Mouse (Mus musculus) left cerebral cortex, postnatal 36 days (tissue): ENCODE measurements around the gene Rpl23. TPM values are rescaled to one million over a fixed set of nuclear protein-coding genes. Genes with fewer than 3 reads are reported as not detected.

ENCODE experiments used
- DNase-seq, 2 experiments: peaks; one replicate each; pipeline ENCODE4 v3.0.0; 2021 to 2022; ENCODE audit warnings: low spot score in 2 of 2, mixed read lengths in 1 of 2
- intact Hi-C: fragments of 180-260 bp; cut with DNase I; formaldehyde crosslinking; loops from one replicate; pipeline ENCODE4 v1.15.1; 2025
- total RNA-seq, 2 experiments: library from RNA; stranded (reverse); gene quantifications; 2 replicates each; pipeline ENCODE4 v1.2.3; 2021

Gene Rpl23
- total RNA-seq, 2 experiments from 2014 or later = 330 to 339 TPM

DNA sequence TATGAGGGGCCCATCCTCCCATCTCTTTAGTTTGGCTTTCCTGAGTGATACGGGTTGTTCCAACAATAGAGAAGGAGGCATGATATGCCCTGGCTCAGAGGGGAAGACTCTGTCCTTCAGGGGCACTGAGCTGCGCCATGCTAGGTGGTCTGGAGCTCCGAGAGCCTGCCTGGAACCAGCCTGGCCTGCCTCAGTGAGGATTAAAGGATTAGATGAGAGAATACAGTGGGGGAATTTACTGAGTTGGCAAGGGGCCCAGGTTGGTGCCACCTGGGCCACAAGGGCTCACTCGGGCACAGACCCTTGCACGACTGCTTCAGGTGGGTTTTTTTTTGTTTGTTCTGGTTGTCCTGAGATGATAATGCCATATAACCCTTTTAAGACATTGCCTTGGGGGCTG, 33.9 kb upstream of the Rpl23 start:
- no peak for DNase-seq
- intact Hi-C loops = no loop called here

DNA sequence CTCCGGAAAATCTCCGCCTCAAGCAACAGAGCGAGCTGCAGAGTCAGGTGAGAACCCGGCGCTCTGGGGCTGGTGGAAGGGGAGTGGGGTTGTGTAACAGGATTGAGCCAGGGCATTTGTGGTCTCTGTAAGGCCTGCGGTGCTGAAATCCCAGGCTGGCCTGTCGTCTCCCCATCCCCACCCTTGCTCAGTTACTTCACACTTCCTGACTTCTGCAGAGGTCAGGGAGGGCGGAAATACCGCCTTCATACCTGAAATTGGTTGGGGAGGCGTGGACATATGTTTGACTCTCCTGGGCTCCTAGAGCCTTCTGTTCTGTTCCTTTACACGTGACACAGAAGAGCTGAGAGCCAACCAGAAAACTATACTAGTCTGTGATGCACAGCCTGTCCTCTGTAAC, 33.5 kb upstream of the Rpl23 start:
- intact Hi-C loops = no loop called here
- DNase-seq = no peak

DNA sequence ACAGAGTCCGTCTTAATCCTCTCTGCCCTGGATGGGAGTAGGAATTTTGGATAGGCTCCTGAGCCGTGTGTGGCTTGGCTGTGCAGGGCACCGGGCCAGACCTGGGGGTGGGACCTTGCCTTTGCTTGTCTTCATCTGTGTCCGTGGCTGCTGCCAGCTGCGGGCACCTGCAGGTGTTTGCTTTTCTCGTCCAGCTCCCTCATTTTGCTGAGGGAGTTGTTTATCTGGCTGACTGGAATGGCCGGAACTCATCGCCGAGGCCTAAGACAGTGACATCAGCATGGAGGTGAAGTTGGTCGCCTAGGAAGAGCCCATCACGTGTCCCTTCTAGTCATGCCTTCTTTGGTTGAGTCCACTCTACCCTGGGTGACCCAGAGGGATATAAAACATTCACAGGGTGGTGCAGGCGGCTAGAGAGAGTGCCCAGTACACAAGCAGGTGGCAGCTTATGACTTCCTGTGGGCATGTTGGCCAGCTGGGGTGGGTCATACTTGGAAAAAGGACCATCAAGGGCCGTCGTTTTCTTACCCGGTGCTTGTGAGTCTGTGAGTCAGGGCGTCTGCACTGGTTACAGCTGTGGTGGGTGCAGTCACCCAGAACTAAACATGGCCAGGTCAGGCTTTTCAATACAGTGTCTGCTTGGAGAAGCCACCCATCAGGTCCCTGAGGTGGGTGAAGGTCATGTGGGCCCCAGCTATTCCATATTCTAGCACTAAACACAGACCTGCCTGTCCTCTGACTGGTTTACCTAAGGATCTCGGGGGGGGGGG, 31.7 kb upstream of the Rpl23 start:
- no peak for DNase-seq
- intact Hi-C loops = no loop called here

DNA sequence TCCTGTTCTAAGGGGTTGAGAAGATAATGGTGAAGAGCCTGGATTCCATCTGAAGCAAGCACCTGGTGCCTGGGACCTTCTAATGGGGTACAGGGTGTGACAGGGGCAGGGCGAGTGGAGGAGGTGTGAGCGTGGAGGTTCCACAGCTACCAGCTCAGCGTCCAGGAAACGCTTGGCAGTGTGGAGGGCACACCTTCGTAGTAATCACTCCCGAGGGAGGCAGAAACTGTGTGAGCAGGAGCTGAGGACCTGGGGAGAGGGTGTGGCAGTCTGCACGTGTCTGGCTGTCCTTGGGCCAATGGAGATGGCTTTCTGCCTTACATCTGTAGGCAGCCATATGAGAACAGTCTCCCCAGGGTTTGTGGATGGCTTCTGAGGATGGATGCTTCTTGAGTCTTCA, 30.8 kb upstream of the Rpl23 start:
- intact Hi-C loops = no loop called here
- DNase-seq = no peak

DNA sequence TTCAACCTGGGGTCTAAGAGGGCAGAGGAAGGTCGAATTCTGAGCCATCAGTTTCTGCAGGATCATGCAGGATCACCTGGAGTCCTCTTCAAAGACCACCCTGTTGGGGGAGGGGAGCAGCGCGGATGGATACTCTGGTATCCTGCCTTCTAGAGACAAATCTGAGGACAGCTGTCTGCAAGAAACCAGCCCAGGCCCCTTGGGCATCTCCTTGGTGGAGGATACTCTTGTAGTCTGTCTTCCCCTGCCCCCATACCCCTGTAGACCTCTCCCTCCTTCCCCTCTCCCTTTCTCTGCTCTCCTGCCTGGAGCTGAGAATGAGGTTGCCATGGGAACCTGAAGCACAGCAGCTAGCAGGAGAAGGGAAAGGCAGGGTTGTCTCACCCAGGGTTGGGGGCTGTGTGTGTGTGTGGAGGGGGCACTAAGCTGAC, 30.3 kb upstream of the Rpl23 start:
- no peak for DNase-seq
- intact Hi-C loops = no loop called here

DNA sequence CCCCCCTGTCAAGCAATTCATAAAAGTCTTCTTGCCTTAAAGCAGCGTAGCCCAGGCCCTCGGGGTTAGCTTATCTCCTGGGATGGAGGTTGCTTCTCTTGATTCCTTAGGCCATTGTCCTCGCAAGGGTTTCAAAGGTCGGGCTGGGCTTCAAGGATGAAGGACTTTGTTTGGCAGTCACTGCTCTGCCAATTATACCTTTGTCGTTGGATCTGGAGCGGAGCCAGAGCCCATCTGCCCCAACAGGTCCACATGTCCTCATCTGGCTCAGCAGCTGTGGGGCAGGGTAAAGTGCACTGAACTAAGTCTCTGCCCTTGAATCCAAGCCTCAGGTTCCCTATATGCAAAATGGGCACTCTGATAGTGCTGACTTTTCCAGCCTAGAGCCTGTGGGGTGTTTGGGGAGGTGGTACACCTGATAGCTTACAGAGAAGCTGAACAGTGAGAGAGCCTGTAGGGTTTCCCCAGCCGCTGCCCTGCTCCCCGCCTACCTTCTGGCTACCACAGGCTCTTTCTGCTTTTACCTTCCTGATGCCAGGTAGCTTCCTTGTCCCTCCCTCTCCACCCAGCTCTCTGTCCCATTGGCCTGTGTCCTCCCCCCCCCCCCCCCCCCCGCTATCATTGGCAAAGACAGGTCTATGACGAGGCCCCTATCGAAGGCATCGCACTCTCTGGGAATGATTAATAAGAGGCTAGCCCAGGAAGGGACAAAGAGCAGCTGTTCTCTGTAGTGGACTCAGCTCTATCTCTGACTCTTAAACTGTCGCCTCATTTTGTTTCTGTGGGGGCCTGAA, 29.5 kb upstream of the Rpl23 start:
- intact Hi-C loops = no loop called here
- DNase-seq = no peak

DNA sequence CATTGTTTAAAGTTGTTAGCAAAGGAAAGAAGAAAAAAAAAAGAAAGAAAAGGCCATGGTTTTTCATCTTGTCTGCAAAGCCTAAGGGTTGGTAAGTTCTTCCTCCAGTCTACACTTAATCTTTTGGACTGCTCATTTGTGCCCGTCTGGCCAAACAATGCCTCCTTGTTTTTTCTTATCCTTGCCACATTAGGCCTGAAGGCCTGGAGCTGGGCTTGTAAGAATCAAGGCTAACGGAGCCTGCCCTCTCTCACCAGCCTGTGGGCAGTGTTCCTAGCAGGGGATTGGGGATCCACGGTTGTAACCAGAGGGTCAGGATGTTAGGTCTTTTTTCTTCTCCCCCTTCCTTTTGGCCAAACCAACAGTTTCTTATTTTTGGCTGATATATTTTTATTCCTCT, 28.7 kb upstream of the Rpl23 start:
- no peak for DNase-seq
- intact Hi-C loops = no loop called here

DNA sequence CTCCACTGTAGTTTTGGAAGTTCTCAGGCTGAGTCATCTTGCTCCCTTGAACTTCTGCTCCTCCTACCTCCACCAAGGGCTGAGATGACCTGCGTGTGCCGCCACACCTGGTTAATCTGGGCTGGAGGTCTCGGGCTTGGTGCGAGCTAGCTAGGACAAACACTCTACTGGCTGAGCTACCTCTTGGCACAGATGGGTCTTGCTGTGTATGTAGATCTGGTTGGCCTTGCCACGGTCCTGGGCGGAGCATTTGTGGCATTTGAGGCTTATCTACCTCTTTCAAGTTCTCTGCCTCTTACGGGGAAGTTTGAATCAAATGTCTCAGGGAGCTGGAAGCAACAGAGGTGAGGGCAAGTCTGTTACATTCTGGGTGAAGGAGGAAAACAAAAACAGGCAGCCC, 28.1 kb upstream of the Rpl23 start:
- intact Hi-C loops = no loop called here
- DNase-seq = no peak

DNA sequence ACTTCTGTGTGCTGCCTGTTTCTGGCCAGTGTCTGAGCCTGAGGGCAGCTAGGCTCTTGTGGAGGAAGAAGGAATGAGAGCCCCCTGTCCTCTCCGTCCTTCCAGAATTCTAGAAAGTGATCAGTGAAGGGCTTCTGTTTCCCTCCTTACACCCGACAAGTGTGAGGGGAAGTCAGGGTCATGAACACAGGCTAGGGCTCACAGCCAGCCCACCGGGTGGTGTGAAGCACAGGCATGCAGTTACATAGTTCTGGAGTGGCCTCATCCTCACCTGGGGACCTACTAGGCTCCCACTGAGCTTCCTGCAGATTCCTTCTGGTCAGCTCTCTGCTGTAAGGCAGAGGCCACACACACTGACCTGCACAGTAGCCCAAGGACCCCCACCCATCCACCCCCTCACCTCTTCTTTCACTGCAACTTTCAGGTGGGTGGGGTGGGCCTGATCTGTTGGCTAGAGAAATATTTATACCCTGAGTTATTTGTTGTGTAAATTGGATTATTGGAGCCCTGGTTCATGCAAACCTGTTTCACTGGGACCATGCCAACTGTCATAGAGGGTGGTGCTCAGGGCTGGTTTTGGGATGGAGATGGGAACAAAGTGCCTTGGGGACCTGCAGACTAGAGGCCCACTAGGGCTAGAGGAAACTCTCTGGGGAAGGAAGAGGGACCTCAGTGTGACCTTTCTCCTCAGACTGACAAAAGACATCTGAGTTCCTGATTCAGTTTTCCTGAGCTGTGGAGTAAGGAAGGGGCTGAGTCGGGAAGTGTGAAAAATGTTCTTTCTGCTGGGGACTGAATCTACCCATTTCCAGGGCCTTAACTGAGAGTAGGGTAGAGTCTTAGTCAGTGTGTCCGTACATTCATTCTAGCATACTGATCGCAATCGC, 27.2 kb upstream of the Rpl23 start:
- no peak for DNase-seq
- intact Hi-C loops = no loop called here

DNA sequence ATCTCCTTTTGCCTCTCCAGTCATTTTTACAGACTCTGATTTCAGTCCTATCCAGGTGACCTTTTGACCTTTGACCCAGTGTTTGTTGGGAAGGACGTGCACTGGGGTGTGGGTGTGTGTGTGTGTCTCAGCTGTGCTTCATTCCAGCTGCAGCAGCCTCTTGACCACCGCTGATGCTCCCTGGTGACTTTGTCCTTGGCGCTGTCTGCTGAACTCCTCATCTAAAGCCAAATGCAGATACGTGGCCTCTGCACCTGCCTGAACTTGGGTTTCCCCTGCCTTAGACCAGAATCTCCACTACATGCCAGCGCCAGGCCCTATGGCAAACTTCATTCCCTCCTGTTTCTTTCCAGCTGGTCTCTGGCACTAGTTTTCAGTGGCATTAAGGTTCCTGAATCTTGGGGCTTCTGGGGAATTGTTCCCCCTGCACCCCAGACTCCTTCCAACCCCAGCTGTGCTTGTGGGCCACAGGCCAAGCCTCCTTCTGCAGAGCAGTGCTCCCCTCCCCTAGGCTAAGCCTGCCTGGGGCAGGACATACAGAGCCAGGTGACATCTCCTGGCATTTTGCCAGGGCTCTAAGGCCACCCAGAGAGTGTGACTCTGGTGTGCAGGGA, 26.5 kb upstream of the Rpl23 start:
- DNase-seq = no peak
- intact Hi-C loops = no loop called here

DNA sequence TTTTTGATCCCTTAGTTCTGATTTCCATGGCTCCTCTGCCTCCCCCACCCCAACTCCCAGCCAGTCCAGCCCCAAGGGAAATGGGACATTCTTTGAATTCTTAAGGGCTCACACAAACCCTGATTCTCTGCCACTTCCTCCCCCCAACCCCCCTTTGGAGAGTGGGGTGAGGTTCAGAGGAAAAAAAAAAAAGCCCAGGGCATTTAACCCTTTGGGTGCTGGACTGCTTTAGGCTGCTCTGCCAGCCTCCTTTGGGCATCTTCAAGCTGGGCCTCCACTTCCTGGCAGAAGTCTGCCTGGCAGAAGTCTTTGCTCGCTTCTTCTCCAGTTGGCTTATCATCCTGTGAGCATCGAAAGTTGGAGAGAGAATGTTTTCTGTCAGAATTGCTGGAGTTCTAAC, 25.9 kb upstream of the Rpl23 start:
- intact Hi-C loops = no loop called here
- DNase-seq = no peak

DNA sequence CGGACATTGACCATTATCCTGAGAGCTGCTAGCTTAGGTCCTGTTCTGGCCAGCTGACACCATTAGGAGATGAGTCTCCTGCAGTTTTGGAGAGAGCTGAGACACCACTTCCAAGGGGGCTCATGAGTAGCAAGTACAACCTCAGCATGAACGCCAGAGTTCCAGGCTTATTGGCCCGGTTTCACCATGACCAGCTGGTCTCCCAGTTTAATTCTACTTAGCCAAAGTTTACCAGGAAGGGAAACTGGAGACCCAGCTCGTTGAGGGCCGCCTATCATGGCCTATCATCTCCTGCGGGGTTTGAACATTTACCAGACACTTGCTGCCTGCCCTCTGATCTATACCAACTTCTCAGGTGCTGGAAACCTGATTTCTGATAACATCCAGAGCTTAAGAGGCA, 25.4 kb upstream of the Rpl23 start:
- intact Hi-C loops = no loop called here

DNA sequence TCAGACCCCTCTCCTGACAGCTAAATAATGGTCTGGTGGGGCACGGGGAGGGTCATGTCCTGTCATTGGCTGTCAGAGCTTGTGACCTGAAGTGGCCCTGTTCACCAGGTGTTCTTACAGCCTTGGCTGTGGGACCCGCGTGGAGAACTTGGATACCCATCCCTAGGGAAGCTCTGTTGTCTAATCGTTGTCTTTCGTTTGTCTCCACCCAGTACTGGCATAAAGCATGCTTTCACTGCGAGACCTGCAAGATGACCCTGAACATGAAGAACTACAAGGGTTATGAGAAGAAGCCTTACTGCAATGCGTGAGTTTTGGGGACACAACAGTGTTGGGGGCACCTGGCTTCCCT, 24.4 kb upstream of the Rpl23 start:
- intact Hi-C loops = no loop called here
- no peak for DNase-seq

More for the DNA sequence above, 25.4 kb upstream of the Rpl23 start:
- no peak for DNase-seq

DNA sequence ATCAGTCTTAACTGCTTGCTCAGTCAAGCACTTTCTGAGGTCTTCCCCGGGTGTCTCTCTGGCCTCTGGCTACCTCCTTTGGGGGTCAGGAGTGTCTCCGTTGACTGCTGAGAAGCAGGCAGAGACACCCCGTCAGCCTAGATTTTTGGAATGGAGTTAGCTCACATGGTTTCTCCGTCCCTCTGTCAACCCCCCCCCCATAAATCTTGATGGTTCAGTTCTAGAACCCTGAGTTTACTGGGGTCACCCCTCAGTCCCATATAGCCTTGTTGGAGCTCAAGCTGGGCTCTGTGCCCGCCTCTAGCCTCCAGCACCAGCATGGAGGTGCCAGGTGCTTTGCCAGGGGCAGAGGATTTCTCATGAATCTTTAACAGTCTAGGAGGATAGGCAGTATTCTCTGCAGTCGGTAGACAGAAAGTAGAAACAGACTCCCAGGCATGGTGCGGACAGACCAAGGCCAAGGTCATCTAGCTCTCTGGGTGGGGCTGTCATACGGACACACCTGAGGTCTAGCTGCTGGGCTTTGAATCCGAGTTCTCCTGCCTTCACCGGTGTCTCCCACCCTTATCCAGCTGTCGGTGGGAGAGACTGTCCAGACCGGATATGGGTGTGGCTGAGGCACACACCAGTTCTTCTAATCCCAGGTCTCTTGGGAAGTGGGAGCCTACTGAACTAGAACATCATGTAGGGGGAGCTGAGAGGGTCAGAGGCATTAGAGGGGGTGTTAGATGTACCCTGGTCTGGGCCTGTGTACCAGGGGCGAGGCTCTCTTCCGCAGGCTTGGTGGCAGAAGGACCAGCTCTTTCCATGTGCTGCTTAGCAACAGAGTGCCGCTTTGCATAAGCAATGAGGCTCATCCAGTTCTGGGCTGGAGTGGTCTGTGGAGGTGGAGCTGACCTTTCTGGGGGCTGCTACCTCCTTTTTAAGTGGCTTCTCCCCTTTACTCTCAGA, 23.7 kb upstream of the Rpl23 start:
- intact Hi-C loops = no loop called here
- DNase-seq = no peak

DNA sequence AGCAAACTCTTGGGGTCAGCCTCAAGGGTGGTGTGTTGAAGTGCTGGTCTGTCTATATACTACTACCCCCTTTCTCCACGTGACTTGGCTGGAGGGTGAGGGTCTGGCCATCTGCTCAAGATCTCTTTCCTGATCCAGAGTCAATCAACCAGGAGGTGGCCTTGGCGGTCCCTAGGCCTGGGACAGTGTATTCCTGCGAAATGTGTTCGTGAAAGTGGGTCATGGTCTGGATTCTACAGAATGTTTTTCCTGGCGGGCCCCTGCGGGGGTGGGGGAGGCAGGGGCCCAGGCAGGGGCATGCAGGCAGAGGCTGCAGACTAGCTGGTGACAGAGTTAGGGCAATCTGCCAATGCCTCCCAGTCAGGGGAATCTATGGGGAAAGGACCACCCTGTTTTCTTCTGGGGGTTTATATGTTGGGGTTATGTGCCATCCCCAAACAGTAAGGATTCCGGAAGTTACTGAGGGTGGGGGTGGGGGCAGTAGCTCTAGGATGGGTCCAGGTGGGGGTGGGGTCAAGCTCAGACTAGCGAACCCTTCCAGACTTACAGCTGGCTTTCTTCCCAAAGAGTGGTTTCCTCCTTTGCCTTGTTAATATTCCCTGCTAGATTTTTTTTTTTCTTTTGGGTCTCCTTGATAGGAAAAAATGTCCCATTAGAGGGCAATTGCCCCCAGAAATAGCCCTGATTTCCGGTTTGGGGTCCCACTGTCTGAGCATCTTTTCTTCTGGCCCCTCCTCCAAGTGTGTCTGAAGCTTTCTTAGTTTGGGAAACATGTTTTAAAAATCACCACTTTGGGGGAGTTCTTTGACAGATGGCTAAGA, 22.8 kb upstream of the Rpl23 start:
- intact Hi-C loops = no loop called here
- DNase-seq = no peak

DNA sequence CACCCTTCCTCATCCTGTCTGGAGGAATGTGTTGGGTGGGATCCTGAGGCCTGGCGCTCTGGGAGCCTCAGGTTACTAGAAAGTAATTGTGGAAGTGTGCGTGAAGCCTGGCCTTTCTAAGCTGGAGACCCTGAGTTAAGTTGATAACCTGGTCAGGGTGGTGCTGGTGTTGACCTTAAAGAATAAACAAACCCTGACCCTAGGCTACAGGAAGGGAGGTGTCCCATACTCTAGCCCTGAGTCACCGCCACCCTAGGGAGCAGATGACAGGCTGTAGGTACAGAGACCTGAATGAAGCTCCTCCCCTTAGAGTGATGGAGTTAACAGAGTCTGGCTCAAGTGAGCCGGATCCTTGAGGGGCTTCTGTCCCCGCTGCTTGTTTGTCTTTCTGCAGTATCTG, 21.6 kb upstream of the Rpl23 start:
- intact Hi-C loops = no loop called here
- DNase-seq = no peak

DNA sequence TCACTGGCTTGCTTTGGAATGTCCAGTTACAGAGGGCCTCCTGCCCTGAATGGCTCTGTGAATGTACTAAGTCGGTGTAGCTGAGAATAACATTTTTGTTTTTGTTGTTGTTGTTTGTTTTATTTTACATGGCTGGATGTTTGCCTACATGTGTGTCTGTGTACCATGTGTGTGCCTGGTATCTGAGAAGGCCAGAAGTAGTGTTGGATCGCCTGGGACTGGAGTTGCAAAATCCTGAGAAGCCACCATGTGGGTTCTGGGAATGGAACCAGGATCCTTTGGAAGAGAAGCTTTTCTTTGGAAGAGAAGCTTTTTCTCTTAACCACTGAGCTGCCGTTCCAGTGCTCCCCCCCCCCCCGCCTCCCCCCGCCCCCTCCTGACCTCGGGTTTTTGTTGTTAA, 20.3 kb upstream of the Rpl23 start:
- intact Hi-C loops = no loop called here
- no peak for DNase-seq

DNA sequence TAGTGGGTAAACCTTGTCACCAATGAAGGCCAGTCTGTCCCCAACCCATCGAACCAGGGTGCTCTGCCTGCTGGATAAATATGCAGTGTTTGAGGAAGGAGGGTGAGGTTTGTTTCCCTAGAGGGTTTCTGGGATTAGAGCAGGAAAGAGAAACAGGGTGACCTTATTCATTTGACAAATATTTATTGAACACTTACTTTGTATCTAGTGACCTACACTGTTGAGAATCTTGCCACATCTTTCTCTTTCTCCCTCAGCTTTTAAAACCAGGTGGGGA, 19.9 kb upstream of the Rpl23 start:
- intact Hi-C loops = no loop called here
- no peak for DNase-seq
